Mouse (Mus musculus): ENCODE data around the gene Tnfsf13b. TPM values are rescaled to one million over a fixed set of nuclear protein-coding genes. Genes with fewer than 3 reads are reported as not detected.

The Tnfsf13b gene
- polyA plus RNA-seq, 1 experiment from 2014 or later: 0.25 TPM

DNA sequence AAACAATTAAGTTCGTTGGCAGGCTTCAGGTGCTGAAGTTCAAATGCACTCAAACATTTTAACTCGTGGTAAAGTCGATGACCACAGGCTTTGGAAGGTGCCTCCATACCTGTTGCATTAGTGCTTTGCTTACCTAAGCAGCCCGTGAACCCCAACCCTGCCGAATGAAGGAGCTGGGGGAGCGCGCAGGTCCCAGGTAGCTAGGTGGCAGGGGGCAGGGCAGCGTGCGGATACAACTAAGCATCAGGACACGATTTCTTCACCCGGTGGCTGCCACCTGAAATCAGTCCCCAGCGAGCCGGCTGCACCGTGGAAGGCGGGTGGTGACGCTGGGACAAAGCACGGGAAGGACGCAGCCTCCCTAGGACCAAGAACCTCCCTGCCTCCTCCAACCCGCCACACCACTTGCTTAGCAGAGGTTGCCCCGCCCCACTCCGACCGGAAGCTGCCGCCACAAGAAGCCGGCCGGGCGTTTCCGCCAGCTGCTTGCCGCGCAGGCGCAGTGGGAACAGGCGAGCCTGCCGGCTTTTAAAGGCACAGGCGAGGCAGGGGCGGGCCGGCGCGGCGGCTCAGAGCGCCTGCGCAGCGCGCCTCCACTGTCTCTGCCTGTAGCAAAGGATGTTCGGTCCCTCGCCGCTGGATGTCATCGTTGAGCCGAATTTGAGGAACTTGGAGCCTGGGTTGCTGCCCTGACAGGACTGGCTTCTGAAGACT lies 30.2 kb upstream of the Tnfsf13b start:
- Histone ChIP-seq H3K9me3 (ENCODE audit: control insufficient read depth, low read length) (no peaks in the 10 kb centered on the region), H3K36me3 (ENCODE audit: control insufficient read depth, insufficient read depth, low read length) (peaks cover 9% of the 10 kb centered on the region; the same call in 1 of the 2 replicates), H3K27ac (replicated peaks) (peak overlapping the region; percentile 36; the same call in 1 of the 2 replicates), H3K4me1 (replicated peaks; ENCODE audit: control insufficient read depth, insufficient read depth) (peaks cover 8% of the 10 kb centered on the region), H3K9ac (ENCODE audit: low read length) (peak overlapping the region; percentile 56), H3K4me2 (replicated peaks; ENCODE audit: low read depth) (peak overlapping the region; percentile 73), H3K27me3 (ENCODE audit: control insufficient read depth, insufficient read depth, low read length) (no peaks in the 10 kb centered on the region), H3K4me3 (ENCODE audit: low read depth, low read length) (peak overlapping the region; percentile 59)
- whole genome bisulfite sequencing: under 1% methylated on average over 47 of the region's 47 CpGs
- TF ChIP-seq EP300 (optimal IDR thresholded peaks at IDR 0.05): no peak
- TF ChIP-seq CTCF (IDR thresholded peaks at IDR 0.05; ENCODE audit: low read depth): peak; percentile 86
- DNase-seq (ENCODE audit: low spot score): peak; percentile 99
- peak; percentile 96 for ATAC-seq (ENCODE audit: low FRiP score, low TSS enrichment)

DNA sequence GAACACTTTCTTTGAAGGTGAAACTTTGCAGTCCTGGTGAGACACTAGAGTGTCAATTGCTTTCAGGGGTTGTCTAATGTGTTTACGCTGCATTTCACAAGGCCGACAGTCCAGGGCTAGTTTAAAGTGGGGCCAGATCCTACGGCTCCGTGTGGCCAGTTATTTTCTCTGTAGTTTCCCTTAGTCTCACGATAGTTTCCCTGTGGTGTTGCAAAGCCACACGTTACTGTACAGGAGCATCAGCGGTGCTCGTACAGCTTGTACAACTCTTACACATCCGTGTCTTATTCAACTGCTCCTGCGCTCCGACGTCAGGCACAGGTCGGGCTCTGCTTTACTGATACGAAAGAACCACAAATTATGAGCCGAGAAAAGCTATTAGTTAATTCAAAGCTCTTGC lies 29.3 kb upstream of the Tnfsf13b start:
- WGBS: 32% methylated on average over 15 of the region's 15 CpGs
- Histone ChIP-seq H3K9ac (ENCODE audit: low read length) (peak overlapping the region; percentile 39), H3K4me1 (replicated peaks; ENCODE audit: control insufficient read depth, insufficient read depth) (peaks cover 8% of the 10 kb centered on the region), H3K27ac (replicated peaks) (peak overlapping the region; percentile 14), H3K4me3 (ENCODE audit: low read depth, low read length) (peak overlapping the region; percentile 96), H3K36me3 (ENCODE audit: control insufficient read depth, insufficient read depth, low read length) (peaks cover 9% of the 10 kb centered on the region; the same call in 1 of the 2 replicates), H3K9me3 (ENCODE audit: control insufficient read depth, low read length) (no peaks in the 10 kb centered on the region), H3K4me2 (replicated peaks; ENCODE audit: low read depth) (peak overlapping the region; percentile 73), H3K27me3 (ENCODE audit: control insufficient read depth, insufficient read depth, low read length) (no peaks in the 10 kb centered on the region)
- DNase-seq (ENCODE audit: low spot score) (peak; percentile 17), ATAC-seq (ENCODE audit: low FRiP score, low TSS enrichment) (no peak)
- TF ChIP-seq EP300 (optimal IDR thresholded peaks at IDR 0.05) (no peak), CTCF (IDR thresholded peaks at IDR 0.05; ENCODE audit: low read depth) (no peak)

DNA sequence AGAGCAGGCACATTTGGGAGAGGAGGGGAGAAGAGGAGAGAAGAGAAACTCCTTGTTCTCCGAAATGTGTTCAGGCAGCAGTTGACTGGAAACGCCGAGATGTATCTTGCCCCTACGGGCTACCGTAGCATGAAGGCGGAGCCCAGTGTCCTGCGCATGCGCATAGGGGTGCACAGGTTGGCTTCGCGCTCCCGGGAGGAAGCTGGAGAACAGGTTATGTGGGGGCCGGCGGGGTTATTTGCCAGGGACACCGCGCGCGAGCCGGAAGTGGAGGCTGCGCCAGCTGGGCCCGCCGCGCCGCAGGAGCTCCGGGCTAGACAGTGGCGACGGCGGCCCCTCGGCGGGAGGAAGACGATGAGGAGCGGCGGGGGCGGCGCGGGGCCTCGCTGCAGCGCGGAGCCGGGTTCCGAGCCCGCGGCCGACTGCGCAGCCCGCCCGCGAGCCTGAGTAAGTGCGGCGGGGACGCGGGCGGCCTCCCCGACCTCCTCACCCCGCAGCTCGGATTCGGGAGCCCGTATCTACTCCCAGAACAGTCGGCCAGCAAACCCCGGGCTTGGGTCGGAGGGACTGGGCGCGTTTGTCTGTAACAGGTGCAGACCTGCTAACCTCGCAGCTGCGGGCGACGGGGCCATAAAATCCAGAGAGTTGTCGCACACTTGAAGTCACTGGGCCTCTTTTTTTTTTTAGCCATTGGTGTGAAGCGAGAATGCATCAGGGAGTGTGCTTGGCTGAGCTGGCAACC lies 28.5 kb upstream of the Tnfsf13b start, which contains the start of the genes Lig4 and Abhd13:
Gene Lig4, minus strand, starts transcription at position 114 of the 742 bp plus-strand sequence.
Gene Abhd13, plus strand, starts transcription at position 135 of the 742 bp plus-strand sequence.
- TF ChIP-seq CTCF (IDR thresholded peaks at IDR 0.05; ENCODE audit: low read depth): no peak
- TF ChIP-seq EP300 (optimal IDR thresholded peaks at IDR 0.05): no peak
- H3K36me3 ChIP-seq (ENCODE audit: control insufficient read depth, insufficient read depth, low read length): peaks cover 5% of the 10 kb centered on the region; the same call in 1 of the 2 replicates
- peaks cover 8% of the 10 kb centered on the region for H3K4me1 ChIP-seq (replicated peaks; ENCODE audit: control insufficient read depth, insufficient read depth)
- ATAC-seq (ENCODE audit: low FRiP score, low TSS enrichment) (peak; percentile 82), DNase-seq (ENCODE audit: low spot score) (peak; percentile 99)
- peak within 1 kb of the TSS; percentile 96 for H3K4me3 ChIP-seq (ENCODE audit: low read depth, low read length)
- no peaks in the 10 kb centered on the region for H3K9me3 ChIP-seq (ENCODE audit: control insufficient read depth, low read length)
- peak within 1 kb of the TSS; percentile 94 for H3K27ac ChIP-seq (replicated peaks)
- peak within 1 kb of the TSS; percentile 96 for H3K9ac ChIP-seq (ENCODE audit: low read length)
- under 1% methylated on average over 67 of the region's 68 CpGs for WGBS
- no peaks in the 10 kb centered on the region for H3K27me3 ChIP-seq (ENCODE audit: control insufficient read depth, insufficient read depth, low read length)
- H3K4me2 ChIP-seq (replicated peaks; ENCODE audit: low read depth): peak within 1 kb of the TSS; percentile 73

DNA sequence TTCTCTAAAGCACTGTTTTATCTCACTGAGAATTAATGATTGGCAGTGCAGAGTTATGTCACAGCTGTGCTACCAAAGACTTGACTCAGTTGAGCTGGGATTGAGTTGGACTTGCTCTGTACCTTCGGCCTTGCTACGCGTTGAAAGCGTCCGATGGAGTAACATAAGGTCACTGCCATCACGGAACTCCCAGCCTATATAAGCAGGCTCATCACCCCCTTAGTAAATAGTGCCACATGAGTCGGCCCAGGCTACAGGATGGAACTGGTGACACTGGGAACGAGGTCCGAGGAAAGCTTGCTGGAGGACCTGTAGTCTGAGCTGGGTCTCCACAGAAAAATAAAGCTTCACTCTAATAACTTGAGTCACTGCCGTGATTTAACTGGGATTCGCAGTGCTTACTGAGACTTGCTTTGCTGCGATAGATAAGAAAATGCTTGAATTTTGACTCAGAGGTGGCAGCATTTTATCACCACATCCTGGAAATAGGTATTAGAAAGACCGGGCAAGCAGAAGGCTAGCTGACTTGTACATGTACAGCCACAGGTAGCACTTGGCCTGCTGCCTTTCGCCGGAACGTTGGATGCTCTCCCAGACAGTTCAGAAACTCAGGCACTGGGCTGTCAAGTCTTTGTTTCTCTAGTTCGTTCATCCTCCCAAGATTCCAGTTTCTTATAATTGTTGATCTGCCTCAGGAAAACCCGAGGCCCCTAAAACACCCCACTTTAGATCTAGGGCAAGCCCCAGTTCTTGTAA lies 27.6 kb upstream of the Tnfsf13b start:
- no peak for ATAC-seq (ENCODE audit: low FRiP score, low TSS enrichment)
- WGBS: 40% methylated on average over 18 of the region's 18 CpGs
- Histone ChIP-seq H3K27ac (replicated peaks) (peak overlapping the region; percentile 94), H3K4me3 (ENCODE audit: low read depth, low read length) (peak overlapping the region; percentile 96), H3K9me3 (ENCODE audit: control insufficient read depth, low read length) (no peaks in the 10 kb centered on the region), H3K4me2 (replicated peaks; ENCODE audit: low read depth) (peak overlapping the region; percentile 73), H3K4me1 (replicated peaks; ENCODE audit: control insufficient read depth, insufficient read depth) (peaks cover 8% of the 10 kb centered on the region), H3K9ac (ENCODE audit: low read length) (peak overlapping the region; percentile 96), H3K27me3 (ENCODE audit: control insufficient read depth, insufficient read depth, low read length) (no peaks in the 10 kb centered on the region), H3K36me3 (ENCODE audit: control insufficient read depth, insufficient read depth, low read length) (no peaks in the 10 kb centered on the region)
- TF ChIP-seq CTCF (IDR thresholded peaks at IDR 0.05; ENCODE audit: low read depth) (no peak), EP300 (optimal IDR thresholded peaks at IDR 0.05) (no peak)
- DNase-seq (ENCODE audit: low spot score): peak; percentile 23

DNA sequence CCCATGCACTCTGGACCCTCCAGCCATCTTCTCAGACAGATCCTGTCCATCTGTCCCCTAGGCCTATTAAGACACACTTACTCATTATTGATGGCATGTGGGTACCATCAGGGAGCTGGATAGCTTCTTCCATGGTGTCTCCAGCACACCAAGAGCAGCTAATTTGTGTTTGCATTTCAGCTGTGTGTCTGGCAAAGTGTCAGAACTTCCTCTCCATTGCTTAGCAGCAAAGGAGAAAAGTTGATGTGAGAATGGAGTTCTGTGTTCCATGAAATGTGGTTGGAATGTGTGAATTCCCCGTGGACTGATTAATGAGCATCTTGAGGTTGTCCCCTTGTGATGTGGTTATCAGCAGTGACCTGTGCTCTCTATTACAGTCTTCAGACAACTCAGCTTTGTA lies 26.5 kb upstream of the Tnfsf13b start:
- TF ChIP-seq EP300 (optimal IDR thresholded peaks at IDR 0.05) (no peak), CTCF (IDR thresholded peaks at IDR 0.05; ENCODE audit: low read depth) (no peak)
- no peak for ATAC-seq (ENCODE audit: low FRiP score, low TSS enrichment)
- no peak overlapping the region for H3K27ac ChIP-seq (replicated peaks)
- H3K36me3 ChIP-seq (ENCODE audit: control insufficient read depth, insufficient read depth, low read length): no peaks in the 10 kb centered on the region
- H3K9me3 ChIP-seq (ENCODE audit: control insufficient read depth, low read length): no peaks in the 10 kb centered on the region
- no peak overlapping the region for H3K4me3 ChIP-seq (ENCODE audit: low read depth, low read length)
- 0 out of 2 replicates have a peak overlapping the region, but pooled peaks have one; percentile 31 for H3K9ac ChIP-seq (ENCODE audit: low read length)
- no peaks in the 10 kb centered on the region for H3K27me3 ChIP-seq (ENCODE audit: control insufficient read depth, insufficient read depth, low read length)
- WGBS: 53% methylated on average over 1 of the region's 1 CpGs
- no peak for DNase-seq (ENCODE audit: low spot score)
- H3K4me1 ChIP-seq (replicated peaks; ENCODE audit: control insufficient read depth, insufficient read depth): peaks cover 8% of the 10 kb centered on the region
- no peak overlapping the region for H3K4me2 ChIP-seq (replicated peaks; ENCODE audit: low read depth)
